Mouse (Mus musculus): ENCODE results near the gene Ptger4. TPM values are rescaled to one million over a fixed set of nuclear protein-coding genes. Genes with fewer than 3 reads are reported as not detected.

The Ptger4 gene
- polyA plus RNA-seq (2014; fragmentation: Nextera tagmentation; extraction: Ambion mirVana), result 0.73 and 1.1 TPM in 2 replicates

DNA sequence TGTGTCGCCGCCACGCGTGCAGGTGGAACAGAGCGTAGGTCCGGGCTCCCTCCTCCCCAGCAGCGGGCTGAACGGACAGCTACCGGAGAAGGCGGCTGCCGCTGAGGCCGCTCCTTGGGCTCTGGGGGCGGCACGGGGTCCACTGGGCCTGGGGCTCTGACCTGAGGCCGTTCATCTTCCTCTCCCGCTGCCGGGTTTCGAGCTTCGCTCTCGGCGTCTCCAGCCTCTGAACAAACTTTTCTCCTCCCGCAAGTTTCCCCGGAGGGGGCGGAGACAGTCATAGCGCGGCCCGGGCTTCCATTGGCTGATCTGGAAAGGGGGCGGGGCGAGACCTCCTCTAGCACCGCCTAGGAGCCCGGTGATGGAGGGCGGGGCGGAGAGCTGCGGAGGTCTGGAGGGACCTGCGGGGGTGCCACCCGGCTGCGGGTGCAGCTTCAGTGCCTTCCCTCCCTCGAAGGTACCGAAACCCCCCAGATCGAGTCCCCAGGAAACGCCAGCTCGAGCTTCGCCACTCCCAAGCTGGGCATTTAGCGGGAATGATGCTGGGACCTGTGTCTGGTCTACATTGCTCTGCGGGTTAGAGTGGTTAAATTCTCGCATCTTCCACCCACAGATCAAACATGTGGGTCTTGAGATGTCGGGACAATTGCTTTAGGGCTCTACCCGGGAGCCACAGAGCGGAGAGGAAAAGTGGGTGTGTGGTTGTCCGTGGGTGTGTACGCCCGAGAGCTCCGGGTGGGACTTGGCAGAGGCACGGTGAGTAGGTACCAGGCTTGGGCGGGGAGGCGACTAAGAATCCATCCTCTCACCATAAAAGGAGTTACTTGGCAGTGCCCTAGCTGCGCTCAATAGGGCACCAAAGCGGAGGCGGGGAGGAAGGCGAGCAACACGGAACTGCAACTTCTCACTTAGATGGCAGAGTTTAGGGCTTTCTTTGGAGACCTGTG is at the start of gene Ptger4:
Gene Ptger4, minus strand, starts transcription at position 229 of the 947 bp plus-strand sequence.
- peaks cover 35% of the 10 kb centered on the region for H3K27me3 ChIP-seq (ENCODE audit: control insufficient read depth, insufficient read depth, low read length)
- H3K9ac ChIP-seq (ENCODE audit: low read length), result peak within 1 kb of the TSS; percentile 39; the same call in 1 of the 2 replicates
- no peak within 1 kb of the TSS for H3K27ac ChIP-seq (ENCODE audit: low read depth, low read length)
- DNase-seq (ENCODE audit: low spot score) (peak; percentile 93), ATAC-seq (replicated peaks; ENCODE audit: low FRiP score) (peak; percentile 98)
- peak within 1 kb of the TSS; percentile 94 for H3K4me2 ChIP-seq (ENCODE audit: low read depth, low read length, severe bottlenecking)
- no peaks in the 10 kb centered on the region; the same call in 1 of the 2 replicates for H3K9me3 ChIP-seq (ENCODE audit: control insufficient read depth, low read length)
- H3K36me3 ChIP-seq (ENCODE audit: control insufficient read depth, insufficient read depth, low read length), result no peaks in the 10 kb centered on the region
- under 1% methylated on average over 61 of the region's 61 CpGs for WGBS
- peaks cover 6% of the 10 kb centered on the region; the same call in 1 of the 2 replicates for H3K4me1 ChIP-seq (replicated peaks; ENCODE audit: control insufficient read depth, insufficient read depth, low read length)
- H3K4me3 ChIP-seq (ENCODE audit: low read depth, low read length), result peak within 1 kb of the TSS; percentile 43

DNA sequence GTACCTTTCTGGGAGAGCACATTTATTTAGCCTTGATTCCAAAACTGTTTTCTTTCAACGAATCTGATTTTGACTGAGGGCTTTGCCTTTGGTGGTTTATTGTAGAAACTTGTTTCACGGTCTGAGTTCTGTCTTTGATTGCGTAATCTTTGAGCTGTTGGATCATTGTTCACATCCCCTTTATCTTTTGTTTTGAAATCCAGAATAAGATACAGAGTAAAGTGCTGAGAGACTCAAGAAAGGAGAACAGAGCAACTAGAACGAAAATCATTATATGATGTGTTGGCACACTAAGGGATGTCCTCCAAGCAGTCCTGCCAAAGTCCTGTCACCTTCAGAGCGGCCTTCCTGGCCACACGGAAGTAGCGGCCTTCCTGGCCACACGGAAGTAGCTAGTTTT is 44.4 kb upstream of the Ptger4 start:
- no peak for ATAC-seq (replicated peaks; ENCODE audit: low FRiP score)

DNA sequence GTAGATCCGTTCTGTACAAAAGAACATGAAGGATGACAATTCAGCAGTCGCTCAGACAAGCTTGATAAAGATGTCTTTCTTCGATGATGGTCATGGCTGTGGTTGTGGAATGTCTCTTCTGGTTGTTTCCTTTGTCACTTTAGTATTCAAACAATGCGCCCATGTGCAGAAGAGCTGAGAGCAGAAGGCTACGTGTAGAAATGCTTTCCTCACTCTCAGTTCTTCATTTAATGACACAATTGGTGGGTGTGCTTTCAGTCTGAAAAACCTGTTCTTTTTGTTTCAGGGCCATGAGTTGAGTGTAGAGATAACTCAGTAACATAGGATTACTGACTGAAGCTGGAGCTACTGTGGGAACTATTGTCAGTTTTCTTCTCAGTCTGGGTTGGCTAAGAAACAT is 43.1 kb upstream of the Ptger4 start:
- no peak overlapping the region for H3K4me2 ChIP-seq (ENCODE audit: low read depth, low read length, severe bottlenecking)
- 90% methylated on average over 5 of the region's 5 CpGs for WGBS
- H3K9me3 ChIP-seq (ENCODE audit: control insufficient read depth, low read length), result no peaks in the 10 kb centered on the region
- DNase-seq (ENCODE audit: low spot score), result no peak
- no peak for ATAC-seq (replicated peaks; ENCODE audit: low FRiP score)
- H3K27me3 ChIP-seq (ENCODE audit: control insufficient read depth, insufficient read depth, low read length), result no peaks in the 10 kb centered on the region
- H3K4me1 ChIP-seq (replicated peaks; ENCODE audit: control insufficient read depth, insufficient read depth, low read length), result no peaks in the 10 kb centered on the region
- no peak overlapping the region for H3K9ac ChIP-seq (ENCODE audit: low read length)
- no peak overlapping the region for H3K4me3 ChIP-seq (ENCODE audit: low read depth, low read length)
- H3K27ac ChIP-seq (ENCODE audit: low read depth, low read length), result no peak overlapping the region
- H3K36me3 ChIP-seq (ENCODE audit: control insufficient read depth, insufficient read depth, low read length), result no peaks in the 10 kb centered on the region

More for the DNA sequence above, 44.4 kb upstream of the Ptger4 start:
- Histone ChIP-seq H3K4me2 (ENCODE audit: low read depth, low read length, severe bottlenecking) (no peak overlapping the region), H3K4me1 (replicated peaks; ENCODE audit: control insufficient read depth, insufficient read depth, low read length) (no peaks in the 10 kb centered on the region), H3K9me3 (ENCODE audit: control insufficient read depth, low read length) (no peaks in the 10 kb centered on the region), H3K9ac (ENCODE audit: low read length) (no peak overlapping the region), H3K36me3 (ENCODE audit: control insufficient read depth, insufficient read depth, low read length) (no peaks in the 10 kb centered on the region), H3K27me3 (ENCODE audit: control insufficient read depth, insufficient read depth, low read length) (no peaks in the 10 kb centered on the region), H3K27ac (ENCODE audit: low read depth, low read length) (no peak overlapping the region), H3K4me3 (ENCODE audit: low read depth, low read length) (no peak overlapping the region)
- no peak for DNase-seq (ENCODE audit: low spot score)
- 86% methylated on average over 8 of the region's 8 CpGs for WGBS

DNA sequence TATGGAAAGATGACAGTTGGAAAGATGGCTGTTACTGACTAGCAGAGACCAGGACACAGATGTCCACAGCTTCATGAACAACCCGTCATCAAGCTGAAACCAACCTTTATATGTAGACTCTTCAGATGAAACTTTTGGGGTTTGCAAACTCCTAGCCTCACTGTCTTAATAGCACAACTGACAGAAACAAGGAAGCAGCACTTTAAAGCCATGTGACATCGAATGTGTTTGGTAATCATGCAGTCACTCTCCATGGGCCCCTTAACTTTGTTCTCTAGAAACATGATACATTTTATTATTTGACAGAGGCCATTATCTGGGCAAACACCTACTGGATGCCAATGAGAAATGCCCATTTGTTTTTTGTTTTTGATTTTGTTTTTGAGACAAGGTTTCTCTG is 37.3 kb upstream of the Ptger4 start:
- Histone ChIP-seq H3K4me2 (ENCODE audit: low read depth, low read length, severe bottlenecking) (no peak overlapping the region), H3K9ac (ENCODE audit: low read length) (no peak overlapping the region), H3K9me3 (ENCODE audit: control insufficient read depth, low read length) (no peaks in the 10 kb centered on the region), H3K4me1 (replicated peaks; ENCODE audit: control insufficient read depth, insufficient read depth, low read length) (no peaks in the 10 kb centered on the region), H3K27ac (ENCODE audit: low read depth, low read length) (no peak overlapping the region), H3K36me3 (ENCODE audit: control insufficient read depth, insufficient read depth, low read length) (no peaks in the 10 kb centered on the region), H3K27me3 (ENCODE audit: control insufficient read depth, insufficient read depth, low read length) (no peaks in the 10 kb centered on the region), H3K4me3 (ENCODE audit: low read depth, low read length) (no peak overlapping the region)
- DNase-seq (ENCODE audit: low spot score), result no peak
- ATAC-seq (replicated peaks; ENCODE audit: low FRiP score), result no peak
- WGBS, result 86% methylated on average over 2 of the region's 2 CpGs

DNA sequence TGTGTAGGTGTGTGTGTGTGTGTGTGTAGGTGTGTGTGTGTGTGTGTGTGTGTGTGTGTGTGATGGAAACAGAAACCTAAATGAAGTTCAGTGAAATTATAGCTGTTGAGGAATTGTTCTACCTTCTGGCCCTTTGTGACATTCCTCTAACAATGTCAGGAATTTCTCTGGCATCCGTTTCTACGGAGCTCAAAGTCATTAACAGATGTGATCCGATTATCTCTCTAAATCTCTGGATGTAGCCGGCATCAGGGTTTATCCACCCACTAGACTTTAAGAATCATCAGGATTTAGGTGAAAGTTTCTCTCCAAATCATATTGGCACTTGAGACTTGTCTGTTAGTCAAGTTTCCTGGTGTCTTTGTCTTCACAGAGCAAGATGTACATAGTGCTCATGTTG is 35.8 kb upstream of the Ptger4 start:
- 74% methylated on average over 4 of the region's 4 CpGs for WGBS
- DNase-seq (ENCODE audit: low spot score), result no peak
- Histone ChIP-seq H3K4me3 (ENCODE audit: low read depth, low read length) (no peak overlapping the region), H3K4me1 (replicated peaks; ENCODE audit: control insufficient read depth, insufficient read depth, low read length) (no peaks in the 10 kb centered on the region), H3K27me3 (ENCODE audit: control insufficient read depth, insufficient read depth, low read length) (no peaks in the 10 kb centered on the region), H3K9ac (ENCODE audit: low read length) (no peak overlapping the region), H3K9me3 (ENCODE audit: control insufficient read depth, low read length) (no peaks in the 10 kb centered on the region), H3K27ac (ENCODE audit: low read depth, low read length) (no peak overlapping the region), H3K4me2 (ENCODE audit: low read depth, low read length, severe bottlenecking) (no peak overlapping the region), H3K36me3 (ENCODE audit: control insufficient read depth, insufficient read depth, low read length) (no peaks in the 10 kb centered on the region)
- ATAC-seq (replicated peaks; ENCODE audit: low FRiP score), result no peak

DNA sequence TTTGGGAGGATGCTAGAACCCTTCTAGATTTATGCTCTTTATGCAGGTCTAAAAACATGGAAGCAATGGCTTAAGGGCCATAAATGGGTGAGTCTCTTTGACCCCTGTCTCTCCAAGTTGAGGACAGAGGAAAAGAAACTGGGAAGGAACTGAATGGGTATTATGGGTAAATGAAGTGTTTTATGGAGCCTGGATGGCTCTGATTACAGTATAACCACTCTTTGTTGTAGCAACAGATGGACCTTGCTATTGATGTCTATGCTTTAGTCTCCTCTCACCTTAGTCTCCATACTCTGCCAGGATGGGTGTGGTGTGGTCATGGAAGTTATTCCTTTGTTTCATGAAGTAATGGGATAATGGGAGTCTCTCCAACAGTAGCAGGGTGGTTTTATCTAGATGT is 34.5 kb upstream of the Ptger4 start:
- Histone ChIP-seq H3K9ac (ENCODE audit: low read length) (no peak overlapping the region), H3K27me3 (ENCODE audit: control insufficient read depth, insufficient read depth, low read length) (no peaks in the 10 kb centered on the region), H3K4me3 (ENCODE audit: low read depth, low read length) (no peak overlapping the region), H3K27ac (ENCODE audit: low read depth, low read length) (no peak overlapping the region), H3K4me1 (replicated peaks; ENCODE audit: control insufficient read depth, insufficient read depth, low read length) (no peaks in the 10 kb centered on the region), H3K9me3 (ENCODE audit: control insufficient read depth, low read length) (no peaks in the 10 kb centered on the region), H3K4me2 (ENCODE audit: low read depth, low read length, severe bottlenecking) (no peak overlapping the region), H3K36me3 (ENCODE audit: control insufficient read depth, insufficient read depth, low read length) (no peaks in the 10 kb centered on the region)
- DNase-seq (ENCODE audit: low spot score), result no peak
- ATAC-seq (replicated peaks; ENCODE audit: low FRiP score), result no peak

DNA sequence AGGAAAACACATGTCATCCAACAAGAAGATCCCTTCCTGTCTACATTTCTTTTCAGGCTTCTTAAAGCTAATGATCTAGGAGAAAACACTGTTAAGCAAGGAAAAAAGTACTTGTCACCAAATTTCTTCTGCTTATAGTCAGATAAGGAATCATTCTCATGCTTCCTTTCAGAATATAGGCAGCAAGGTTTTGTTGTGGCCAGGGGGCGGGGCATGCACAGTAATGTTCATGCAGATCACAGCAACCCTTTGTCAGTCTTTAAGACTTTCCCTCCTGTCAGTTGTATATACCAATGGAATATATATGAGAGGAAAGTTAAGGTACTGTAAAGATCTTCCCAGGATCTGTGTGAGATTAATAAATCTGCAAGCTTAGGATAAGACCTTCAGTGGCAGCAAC is 30.0 kb upstream of the Ptger4 start:
- Histone ChIP-seq H3K4me2 (ENCODE audit: low read depth, low read length, severe bottlenecking) (no peak overlapping the region), H3K9ac (ENCODE audit: low read length) (no peak overlapping the region), H3K27me3 (ENCODE audit: control insufficient read depth, insufficient read depth, low read length) (no peaks in the 10 kb centered on the region), H3K4me1 (replicated peaks; ENCODE audit: control insufficient read depth, insufficient read depth, low read length) (no peaks in the 10 kb centered on the region), H3K9me3 (ENCODE audit: control insufficient read depth, low read length) (no peaks in the 10 kb centered on the region), H3K36me3 (ENCODE audit: control insufficient read depth, insufficient read depth, low read length) (no peaks in the 10 kb centered on the region), H3K27ac (ENCODE audit: low read depth, low read length) (no peak overlapping the region), H3K4me3 (ENCODE audit: low read depth, low read length) (no peak overlapping the region)
- ATAC-seq (replicated peaks; ENCODE audit: low FRiP score) (no peak), DNase-seq (ENCODE audit: low spot score) (no peak)
- WGBS, result 94% methylated on average over 1 of the region's 1 CpGs

DNA sequence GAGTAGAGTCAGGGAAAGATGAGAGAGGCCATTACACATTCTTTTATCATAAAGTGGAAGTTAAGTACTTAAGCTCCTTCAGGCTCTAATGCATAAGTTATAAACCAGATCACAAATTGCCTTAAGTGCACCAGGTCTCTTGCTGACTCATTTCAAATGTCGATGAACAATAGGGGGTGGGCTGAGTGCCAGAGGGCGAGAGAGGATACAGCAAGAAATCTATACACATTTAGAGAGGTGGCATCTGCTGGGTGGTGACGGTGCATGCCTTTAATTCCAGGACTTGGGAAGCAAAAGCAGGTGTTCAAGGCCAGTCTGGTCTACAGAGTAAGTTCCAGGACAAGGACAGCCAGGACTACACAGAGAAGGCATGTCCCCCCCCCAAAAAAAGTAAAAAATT is 22.1 kb upstream of the Ptger4 start:
- Histone ChIP-seq H3K9me3 (ENCODE audit: control insufficient read depth, low read length) (no peaks in the 10 kb centered on the region), H3K9ac (ENCODE audit: low read length) (no peak overlapping the region), H3K27ac (ENCODE audit: low read depth, low read length) (no peak overlapping the region), H3K36me3 (ENCODE audit: control insufficient read depth, insufficient read depth, low read length) (no peaks in the 10 kb centered on the region), H3K4me3 (ENCODE audit: low read depth, low read length) (no peak overlapping the region), H3K27me3 (ENCODE audit: control insufficient read depth, insufficient read depth, low read length) (no peaks in the 10 kb centered on the region), H3K4me1 (replicated peaks; ENCODE audit: control insufficient read depth, insufficient read depth, low read length) (no peaks in the 10 kb centered on the region), H3K4me2 (ENCODE audit: low read depth, low read length, severe bottlenecking) (no peak overlapping the region)
- ATAC-seq (replicated peaks; ENCODE audit: low FRiP score) (no peak), DNase-seq (ENCODE audit: low spot score) (no peak)
- WGBS, result 80% methylated on average over 3 of the region's 3 CpGs
